Mouse (Mus musculus): ENCODE data around the gene Dmxl2. TPM values are rescaled to one million over a fixed set of nuclear protein-coding genes. Genes with fewer than 3 reads are reported as not detected.

Dmxl2 gene
- polyA plus RNA-seq, 1 experiment, result 34.5 TPM

DNA sequence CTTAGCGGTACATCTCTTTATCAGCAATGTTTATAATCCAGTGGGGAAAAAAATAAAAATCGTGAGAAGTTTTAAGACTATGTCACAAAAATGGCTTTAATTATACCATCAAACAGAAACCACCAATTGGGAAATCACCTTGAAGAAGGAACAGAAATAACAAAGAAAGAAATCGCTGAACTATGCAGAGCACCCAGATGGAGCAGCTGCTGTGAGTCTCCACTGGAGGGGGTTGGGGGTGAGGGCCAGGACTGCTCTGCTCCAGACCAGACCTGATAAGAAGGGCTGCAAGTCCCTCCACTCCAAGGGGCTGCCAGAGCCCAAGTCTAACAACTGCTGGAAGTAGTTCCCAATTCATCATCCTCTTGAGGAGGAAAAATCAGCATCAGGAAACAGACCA, 23.3 kb downstream of the Dmxl2 start:
- H3K4me1 ChIP-seq (ENCODE audit: control insufficient read depth, insufficient read depth, low read length), result peaks cover 13% of the 10 kb centered on the region
- H3K4me3 ChIP-seq (ENCODE audit: insufficient read depth, low read length), result no peak overlapping the region
- no peak overlapping the region for H3K27ac ChIP-seq (ENCODE audit: insufficient read depth, low read depth, low read length)
- no peak for TF ChIP-seq CTCF (IDR thresholded peaks at IDR 0.05; ENCODE audit: low read depth, low read length)
- no peak for TF ChIP-seq POLR2A (IDR thresholded peaks at IDR 0.05; ENCODE audit: borderline replicate concordance, low read depth, low read length)

DNA sequence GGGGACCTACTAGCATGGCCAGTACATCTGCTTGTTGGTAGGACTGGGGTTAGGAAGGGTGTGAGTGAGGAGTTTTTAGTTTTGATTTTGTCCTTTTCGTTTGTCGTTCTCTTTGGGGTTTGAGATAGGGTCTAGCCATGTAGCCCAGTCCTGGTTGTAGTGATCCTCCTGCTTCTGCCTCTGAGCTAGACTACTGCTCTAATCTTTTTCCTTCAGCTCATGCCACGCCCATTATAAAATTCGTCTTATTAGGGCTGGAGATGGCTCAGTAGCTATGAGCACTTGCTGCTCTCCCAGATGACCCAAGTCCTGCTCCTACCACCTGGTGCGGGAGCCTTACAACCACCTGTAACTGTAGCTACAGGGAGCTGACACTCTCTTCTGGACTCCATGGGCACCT, 26.9 kb downstream of the Dmxl2 start:
- Histone ChIP-seq H3K4me1 (ENCODE audit: control insufficient read depth, insufficient read depth, low read length) (peaks cover 33% of the 10 kb centered on the region), H3K27ac (ENCODE audit: insufficient read depth, low read depth, low read length) (no peak overlapping the region), H3K4me3 (ENCODE audit: insufficient read depth, low read length) (no peak overlapping the region)
- no peak for TF ChIP-seq POLR2A (IDR thresholded peaks at IDR 0.05; ENCODE audit: borderline replicate concordance, low read depth, low read length)

DNA sequence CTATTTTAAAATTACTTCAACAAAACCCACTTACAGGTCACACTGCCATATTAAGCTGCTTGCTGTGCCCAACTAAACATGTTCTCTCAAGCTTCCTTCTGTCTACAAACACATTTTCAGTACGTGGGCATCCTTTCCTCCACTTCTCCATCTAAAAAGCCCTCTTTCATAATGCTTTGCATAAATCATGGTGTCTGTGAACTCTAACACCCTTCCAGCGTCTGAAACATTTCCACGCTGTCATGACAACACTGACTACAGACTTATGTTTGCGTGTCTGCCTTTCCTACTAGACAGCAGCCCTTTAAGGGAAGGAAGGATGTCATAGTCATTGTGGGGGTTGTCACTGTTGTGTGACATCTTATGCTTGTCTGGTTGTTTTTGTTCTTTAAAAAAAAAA, 27.4 kb downstream of the Dmxl2 start:
- Histone ChIP-seq H3K27ac (ENCODE audit: insufficient read depth, low read depth, low read length) (no peak overlapping the region), H3K4me1 (ENCODE audit: control insufficient read depth, insufficient read depth, low read length) (peaks cover 35% of the 10 kb centered on the region), H3K4me3 (ENCODE audit: insufficient read depth, low read length) (no peak overlapping the region)
- no peak for TF ChIP-seq CTCF (IDR thresholded peaks at IDR 0.05; ENCODE audit: low read depth, low read length)
- TF ChIP-seq POLR2A (IDR thresholded peaks at IDR 0.05; ENCODE audit: borderline replicate concordance, low read depth, low read length), result no peak

DNA sequence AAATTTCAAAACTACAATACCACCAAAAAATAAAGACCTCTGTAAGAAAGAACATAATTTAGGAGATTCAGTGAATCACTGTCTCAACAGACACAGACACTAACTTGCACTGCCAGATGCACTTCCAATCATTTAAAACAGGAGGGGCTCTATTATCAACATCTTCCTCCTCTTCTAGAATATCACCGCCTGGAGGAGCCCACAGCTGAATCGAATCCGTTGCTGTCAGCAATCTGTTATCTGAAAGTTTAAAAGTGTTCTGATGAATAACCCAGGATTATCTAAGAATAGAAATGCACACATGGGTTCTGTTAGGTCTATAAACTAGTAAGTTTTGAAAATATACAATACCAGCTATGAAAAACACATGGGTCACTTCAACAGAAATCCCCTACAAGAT, 28.6 kb downstream of the Dmxl2 start:
- H3K4me1 ChIP-seq (ENCODE audit: control insufficient read depth, insufficient read depth, low read length), result peaks cover 41% of the 10 kb centered on the region
- TF ChIP-seq POLR2A (IDR thresholded peaks at IDR 0.05; ENCODE audit: borderline replicate concordance, low read depth, low read length) (no peak), CTCF (IDR thresholded peaks at IDR 0.05; ENCODE audit: low read depth, low read length) (no peak)
- H3K27ac ChIP-seq (ENCODE audit: insufficient read depth, low read depth, low read length), result no peak overlapping the region
- H3K4me3 ChIP-seq (ENCODE audit: insufficient read depth, low read length), result no peak overlapping the region

DNA sequence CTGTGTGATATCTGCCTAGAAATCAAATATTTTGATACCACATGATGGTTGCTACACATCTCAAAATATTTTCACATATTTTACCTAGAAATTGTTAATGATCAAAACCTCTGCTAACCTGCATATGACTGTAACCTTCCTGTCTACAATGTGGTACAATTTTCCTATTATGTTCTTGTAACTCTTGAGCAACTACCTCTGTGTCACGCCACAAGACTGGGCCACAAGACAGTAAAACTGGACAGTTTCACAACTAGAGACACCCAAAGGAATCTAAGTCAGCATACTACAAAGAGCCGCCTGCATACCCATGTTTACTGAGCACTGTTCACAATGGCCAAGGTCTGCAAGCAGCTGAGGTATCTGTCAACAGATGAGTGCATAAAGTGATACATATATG, 32.1 kb downstream of the Dmxl2 start:
- H3K4me1 ChIP-seq (ENCODE audit: control insufficient read depth, insufficient read depth, low read length), result peaks cover 48% of the 10 kb centered on the region
- TF ChIP-seq CTCF (IDR thresholded peaks at IDR 0.05; ENCODE audit: low read depth, low read length), result no peak
- no peak for TF ChIP-seq POLR2A (IDR thresholded peaks at IDR 0.05; ENCODE audit: borderline replicate concordance, low read depth, low read length)
- H3K27ac ChIP-seq (ENCODE audit: insufficient read depth, low read depth, low read length), result peak overlapping the region; percentile 66
- no peak overlapping the region for H3K4me3 ChIP-seq (ENCODE audit: insufficient read depth, low read length)

DNA sequence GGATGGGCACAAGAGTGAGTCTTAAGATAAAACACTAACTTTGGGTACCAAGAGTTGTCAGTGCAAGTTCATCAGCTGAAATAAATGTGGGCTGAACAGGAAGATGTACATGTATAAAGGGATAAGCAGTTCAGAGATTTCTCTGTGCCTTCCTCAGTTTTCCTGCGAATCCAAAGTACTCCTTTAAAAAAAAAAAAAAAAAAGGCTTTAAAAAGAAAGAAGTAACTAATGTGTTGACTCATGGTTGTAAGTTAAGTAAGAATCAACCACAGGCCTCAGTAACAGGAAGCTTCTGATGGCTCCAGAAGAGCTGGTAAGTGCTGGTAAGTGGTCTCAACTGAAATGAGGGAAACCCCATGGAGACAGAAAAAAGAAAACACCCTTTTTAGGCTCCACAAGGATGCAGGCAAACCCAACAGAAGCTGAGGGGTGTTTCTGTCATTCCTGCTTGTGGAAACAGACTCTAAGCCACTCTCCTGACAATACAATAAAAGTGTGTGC, 33.9 kb downstream of the Dmxl2 start:
- Histone ChIP-seq H3K4me3 (ENCODE audit: insufficient read depth, low read length) (no peak overlapping the region), H3K27ac (ENCODE audit: insufficient read depth, low read depth, low read length) (peak overlapping the region; percentile 62), H3K4me1 (ENCODE audit: control insufficient read depth, insufficient read depth, low read length) (peaks cover 47% of the 10 kb centered on the region)
- TF ChIP-seq POLR2A (IDR thresholded peaks at IDR 0.05; ENCODE audit: borderline replicate concordance, low read depth, low read length), result no peak
- TF ChIP-seq CTCF (IDR thresholded peaks at IDR 0.05; ENCODE audit: low read depth, low read length), result no peak

DNA sequence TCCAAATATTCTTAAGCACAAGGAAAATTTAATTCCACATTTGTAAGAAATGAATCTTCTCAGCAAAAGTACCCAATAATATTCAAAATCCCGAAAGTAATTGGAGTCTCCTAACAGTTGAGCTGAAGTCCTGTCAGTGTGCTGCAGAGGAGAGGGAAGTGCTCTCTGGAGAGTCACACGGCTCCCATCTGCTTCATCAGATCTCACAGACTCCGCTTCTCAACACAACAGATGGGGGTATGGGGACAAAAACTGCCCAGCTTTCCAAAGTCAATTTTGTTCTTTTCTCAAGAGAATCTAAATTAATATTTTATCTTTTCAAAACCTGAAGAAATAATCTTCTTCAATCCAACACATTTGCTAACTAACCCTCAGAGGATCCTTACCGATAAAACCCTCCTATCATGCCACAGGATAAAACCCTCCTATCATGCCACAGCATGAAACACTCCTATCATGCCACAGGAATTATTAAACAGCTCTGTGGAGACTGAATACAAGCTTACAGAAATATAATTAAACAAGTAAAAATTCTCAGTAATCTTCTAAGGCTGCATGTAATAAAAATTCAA, 37.9 kb downstream of the Dmxl2 start:
- Histone ChIP-seq H3K27ac (ENCODE audit: insufficient read depth, low read depth, low read length) (no peak overlapping the region), H3K4me3 (ENCODE audit: insufficient read depth, low read length) (no peak overlapping the region), H3K4me1 (ENCODE audit: control insufficient read depth, insufficient read depth, low read length) (peaks cover 20% of the 10 kb centered on the region)
- TF ChIP-seq POLR2A (IDR thresholded peaks at IDR 0.05; ENCODE audit: borderline replicate concordance, low read depth, low read length), result no peak
- no peak for TF ChIP-seq CTCF (IDR thresholded peaks at IDR 0.05; ENCODE audit: low read depth, low read length)

DNA sequence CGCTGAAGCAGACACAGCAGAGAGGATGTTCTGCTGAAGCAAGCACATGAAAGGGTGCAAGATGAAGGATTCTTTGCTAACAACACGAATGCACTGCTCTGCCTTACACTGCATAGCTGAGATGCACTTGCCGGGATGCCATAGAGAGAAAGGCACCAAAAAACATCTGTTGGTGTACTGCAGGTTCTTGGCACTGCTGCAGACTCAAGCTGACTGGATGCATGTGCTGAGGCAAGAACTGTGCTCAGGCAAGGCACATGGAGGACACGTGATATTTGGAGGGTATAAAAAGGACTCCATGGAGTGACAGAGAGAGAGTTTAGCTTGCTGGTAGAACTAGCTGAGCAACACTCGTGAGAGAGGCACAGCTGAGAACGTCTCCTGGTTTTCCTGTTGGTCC, 62.4 kb downstream of the Dmxl2 start:
- Histone ChIP-seq H3K4me1 (ENCODE audit: control insufficient read depth, insufficient read depth, low read length) (peaks cover 7% of the 10 kb centered on the region; the same call in 1 of the 2 replicates), H3K27ac (ENCODE audit: insufficient read depth, low read depth, low read length) (no peak overlapping the region), H3K4me3 (ENCODE audit: insufficient read depth, low read length) (no peak overlapping the region)
- TF ChIP-seq CTCF (IDR thresholded peaks at IDR 0.05; ENCODE audit: low read depth, low read length) (no peak), POLR2A (IDR thresholded peaks at IDR 0.05; ENCODE audit: borderline replicate concordance, low read depth, low read length) (no peak)

DNA sequence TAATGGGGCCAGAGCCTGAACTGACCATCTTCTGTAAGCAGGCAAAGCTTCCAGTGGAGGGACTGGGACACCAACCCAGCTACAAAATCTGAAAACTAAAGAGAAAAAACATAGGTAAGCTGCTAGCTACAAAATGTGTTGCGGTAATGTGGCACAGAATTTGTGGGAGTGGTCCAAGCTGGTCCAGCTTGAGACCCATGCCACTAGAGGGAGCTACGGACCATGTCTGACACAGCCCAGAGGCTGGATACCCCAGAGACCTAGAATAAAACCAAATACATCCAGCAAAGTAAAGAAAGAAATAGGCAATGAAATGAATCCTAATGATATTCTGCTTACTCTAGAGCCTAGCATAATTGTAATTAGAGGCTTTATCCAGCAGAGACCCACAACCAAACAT, 63.2 kb downstream of the Dmxl2 start:
- no peak overlapping the region for H3K4me3 ChIP-seq (ENCODE audit: insufficient read depth, low read length)
- H3K27ac ChIP-seq (ENCODE audit: insufficient read depth, low read depth, low read length), result no peak overlapping the region
- TF ChIP-seq CTCF (IDR thresholded peaks at IDR 0.05; ENCODE audit: low read depth, low read length) (peak; percentile 84), POLR2A (IDR thresholded peaks at IDR 0.05; ENCODE audit: borderline replicate concordance, low read depth, low read length) (no peak)
- peaks cover 7% of the 10 kb centered on the region; the same call in 1 of the 2 replicates for H3K4me1 ChIP-seq (ENCODE audit: control insufficient read depth, insufficient read depth, low read length)

DNA sequence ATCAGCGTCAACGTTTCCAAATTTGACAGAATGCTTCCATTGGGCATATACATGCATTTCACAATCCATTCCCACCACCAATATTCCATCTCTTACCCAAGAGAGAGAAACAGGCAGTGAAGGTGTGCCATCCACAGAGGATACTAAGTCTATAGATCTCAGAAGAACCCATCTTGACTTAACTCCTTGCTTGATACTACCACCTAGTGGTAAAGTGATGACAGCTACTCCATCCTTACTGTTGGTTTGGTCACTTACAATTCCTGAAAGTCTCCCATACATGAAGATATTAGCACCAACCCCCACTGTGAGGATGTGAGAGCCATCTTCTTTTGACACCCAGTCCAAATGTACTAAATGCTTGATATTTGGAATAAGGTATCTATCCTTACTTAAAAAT, 85.2 kb downstream of the Dmxl2 start:
- Histone ChIP-seq H3K4me1 (ENCODE audit: control insufficient read depth, insufficient read depth, low read length) (no peaks in the 10 kb centered on the region), H3K4me3 (ENCODE audit: insufficient read depth, low read length) (no peak overlapping the region)
- TF ChIP-seq CTCF (IDR thresholded peaks at IDR 0.05; ENCODE audit: low read depth, low read length), result no peak

DNA sequence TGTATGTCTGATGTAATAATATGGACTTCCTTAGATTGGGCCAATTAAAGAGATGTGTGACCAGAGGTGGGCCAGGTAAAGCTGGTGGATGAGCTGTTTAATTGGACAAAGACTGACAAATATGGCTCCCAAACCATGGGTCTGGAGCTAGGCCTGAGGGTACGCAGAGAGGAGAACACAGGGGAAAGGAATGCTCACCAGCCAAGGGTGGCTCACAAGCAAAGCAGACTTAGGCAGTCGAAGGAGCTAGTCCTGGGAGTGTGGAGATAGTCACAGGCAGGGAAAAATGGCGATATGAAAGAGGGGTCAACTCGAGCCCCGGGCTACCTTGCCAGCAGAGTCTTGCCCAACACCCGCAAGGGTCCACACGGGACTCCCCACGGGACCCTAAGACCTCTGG, 144.7 kb downstream of the Dmxl2 start:
- Histone ChIP-seq H3K27ac (ENCODE audit: insufficient read depth, low read depth, low read length) (no peak overlapping the region), H3K4me1 (ENCODE audit: control insufficient read depth, insufficient read depth, low read length) (no peaks in the 10 kb centered on the region), H3K4me3 (ENCODE audit: insufficient read depth, low read length) (no peak overlapping the region)
- TF ChIP-seq CTCF (IDR thresholded peaks at IDR 0.05; ENCODE audit: low read depth, low read length), result no peak
- no peak for TF ChIP-seq POLR2A (IDR thresholded peaks at IDR 0.05; ENCODE audit: borderline replicate concordance, low read depth, low read length)

More for the DNA sequence above, 85.2 kb downstream of the Dmxl2 start:
- no peak overlapping the region for H3K27ac ChIP-seq (ENCODE audit: insufficient read depth, low read depth, low read length)
